Mouse (Mus musculus) intestine, embryonic 15.5 days (tissue): Measurements from ENCODE around the gene Tubgcp5. TPM values are rescaled to one million over a fixed set of nuclear protein-coding genes. Genes with fewer than 3 reads are reported as not detected.

Experiments used
- ATAC-seq: fragments of 200-750 bp; cut with Nextera tagmentation; 2 replicates; pipeline ENCODE4 v1.8.0; 2017; ENCODE audit warnings: moderate TSS enrichment, moderate library complexity
- H3K27ac ChIP-seq: fragments of 300-500 bp; sonication (generic); 2 replicates; pipeline ENCODE4 v1.5.1; 2015; ENCODE audit warnings: mild to moderate bottlenecking, inconsistent platforms
- H3K27me3 ChIP-seq: fragments of 300-500 bp; sonication (generic); replicated peaks from 2 replicates; pipeline ENCODE4 v1.6.1; 2015; ENCODE audit warnings: inconsistent platforms
- H3K36me3 ChIP-seq: fragments of 300-500 bp; sonication (generic); 2 replicates; pipeline ENCODE4 v1.6.1; 2015; ENCODE audit warnings: inconsistent platforms
- H3K4me1 ChIP-seq: fragments of 300-500 bp; sonication (generic); replicated peaks from 2 replicates; pipeline ENCODE4 v1.6.1; 2015; ENCODE audit warnings: inconsistent platforms
- H3K4me2 ChIP-seq: fragments of 300-500 bp; sonication (generic); replicated peaks from 2 replicates; pipeline ENCODE4 v1.6.1; 2015; ENCODE audit warnings: mild to moderate bottlenecking, inconsistent platforms
- H3K4me3 ChIP-seq: fragments of 300-500 bp; sonication (generic); replicated peaks from 2 replicates; pipeline ENCODE4 v1.5.1; 2015; ENCODE audit warnings: inconsistent platforms
- H3K9ac ChIP-seq: fragments of 300-500 bp; sonication (generic); 2 replicates; pipeline ENCODE4 v1.6.1; 2015; ENCODE audit warnings: inconsistent platforms
- H3K9me3 ChIP-seq: fragments of 300-500 bp; sonication (generic); 2 replicates; pipeline ENCODE4 v1.6.1; 2016; ENCODE audit warnings: inconsistent platforms
- WGBS: fragments of 180-500 bp; shearing (Covaris S2); methylation state at CpG from one replicate; pipeline ENCODE4 v1.1.7; 2015; 5-methylcytosine and 5-hydroxymethylcytosine counted together
- polyA plus RNA-seq: library from polyadenylated mRNA; unstranded; fragments of >200 nt; fragmentation: Nextera tagmentation; extraction: Ambion mirVana; gene quantifications from 2 replicates; pipeline ENCODE4 v1.2.1, GENCODE M21; 2015

Tubgcp5 gene
- polyA plus RNA-seq, 1 experiment from 2014 or later = 21.8 TPM

- Histone ChIP-seq H3K4me3 (no peak overlapping the region), H3K27me3 (no peaks in the 10 kb centered on the region), H3K9ac (no peak overlapping the region), H3K4me1 (0 out of 2 replicates have a peak, but pooled peaks cover 2% of the 10 kb centered on the region), H3K27ac (no peak overlapping the region), H3K9me3 (no peaks in the 10 kb centered on the region), H3K4me2 (no peak overlapping the region), H3K36me3 (no peaks in the 10 kb centered on the region)
- WGBS = 69% methylated on average over 2 of the region's 2 CpGs
- ATAC-seq = no peak
These were observed 63.8 kb downstream of the Tubgcp5 start for GRCm38 (mm10) chr7:55857729-55858128.

- no peak overlapping the region for H3K4me3 ChIP-seq
- H3K9me3 ChIP-seq = no peaks in the 10 kb centered on the region
- 68% methylated on average over 3 of the region's 3 CpGs for WGBS
- H3K36me3 ChIP-seq = no peaks in the 10 kb centered on the region
- no peak overlapping the region for H3K9ac ChIP-seq
- no peaks in the 10 kb centered on the region for H3K27me3 ChIP-seq
- H3K4me1 ChIP-seq = 0 out of 2 replicates have a peak, but pooled peaks cover 2% of the 10 kb centered on the region
- ATAC-seq = peak; percentile 24; the same call in 1 of the 2 replicates
- no peak overlapping the region for H3K27ac ChIP-seq
- H3K4me2 ChIP-seq = no peak overlapping the region
These were observed 65.0 kb downstream of the Tubgcp5 start for GRCm38 (mm10) chr7:55858836-55859517.

GRCm38 (mm10) chr7:55859518-55859872 is 65.5 kb downstream of the Tubgcp5 start:
- Histone ChIP-seq H3K27me3 (no peaks in the 10 kb centered on the region), H3K9me3 (no peaks in the 10 kb centered on the region), H3K9ac (no peak overlapping the region), H3K4me1 (0 out of 2 replicates have a peak, but pooled peaks cover 2% of the 10 kb centered on the region), H3K36me3 (no peaks in the 10 kb centered on the region), H3K4me2 (no peak overlapping the region), H3K4me3 (no peak overlapping the region), H3K27ac (no peak overlapping the region)
- ATAC-seq = peak; percentile 62
- 74% methylated on average over 2 of the region's 2 CpGs for WGBS

GRCm38 (mm10) chr7:55859956-55860355 is 66.0 kb downstream of the Tubgcp5 start:
- no peak for ATAC-seq
- no peak overlapping the region for H3K27ac ChIP-seq
- H3K9ac ChIP-seq = no peak overlapping the region
- H3K4me3 ChIP-seq = no peak overlapping the region
- WGBS = 86% methylated on average over 6 of the region's 6 CpGs
- no peaks in the 10 kb centered on the region for H3K9me3 ChIP-seq
- no peaks in the 10 kb centered on the region for H3K27me3 ChIP-seq
- H3K4me2 ChIP-seq = no peak overlapping the region
- H3K4me1 ChIP-seq = 0 out of 2 replicates have a peak, but pooled peaks cover 2% of the 10 kb centered on the region
- H3K36me3 ChIP-seq = no peaks in the 10 kb centered on the region

- Histone ChIP-seq H3K4me3 (no peak overlapping the region), H3K36me3 (no peaks in the 10 kb centered on the region), H3K9ac (no peak overlapping the region), H3K4me1 (0 out of 2 replicates have a peak, but pooled peaks cover 2% of the 10 kb centered on the region), H3K27me3 (no peaks in the 10 kb centered on the region), H3K9me3 (no peaks in the 10 kb centered on the region), H3K27ac (no peak overlapping the region), H3K4me2 (no peak overlapping the region)
- ATAC-seq = no peak
- WGBS = 86% methylated on average over 4 of the region's 4 CpGs
These were observed 67.2 kb downstream of the Tubgcp5 start for GRCm38 (mm10) chr7:55861175-55861574.

GRCm38 (mm10) chr7:55865044-55865443 is 71.1 kb downstream of the Tubgcp5 start:
- no peak overlapping the region for H3K27ac ChIP-seq
- H3K9ac ChIP-seq = no peak overlapping the region
- H3K9me3 ChIP-seq = no peaks in the 10 kb centered on the region
- H3K4me3 ChIP-seq = no peak overlapping the region
- no peak for ATAC-seq
- peaks cover 6% of the 10 kb centered on the region; the same call in 1 of the 2 replicates for H3K4me1 ChIP-seq
- no peaks in the 10 kb centered on the region for H3K27me3 ChIP-seq
- no peaks in the 10 kb centered on the region for H3K36me3 ChIP-seq
- H3K4me2 ChIP-seq = no peak overlapping the region

GRCm38 (mm10) chr7:55865750-55866416 is 71.9 kb downstream of the Tubgcp5 start:
- H3K9me3 ChIP-seq = no peaks in the 10 kb centered on the region
- H3K27ac ChIP-seq = no peak overlapping the region
- H3K4me3 ChIP-seq = no peak overlapping the region
- peaks cover 5% of the 10 kb centered on the region; the same call in 1 of the 2 replicates for H3K4me1 ChIP-seq
- ATAC-seq = no peak
- 72% methylated on average over 8 of the region's 8 CpGs for WGBS
- no peaks in the 10 kb centered on the region for H3K36me3 ChIP-seq
- H3K9ac ChIP-seq = no peak overlapping the region
- no peak overlapping the region for H3K4me2 ChIP-seq
- no peaks in the 10 kb centered on the region for H3K27me3 ChIP-seq

- Histone ChIP-seq H3K9ac (no peak overlapping the region), H3K36me3 (peaks cover 5% of the 10 kb centered on the region), H3K27me3 (no peaks in the 10 kb centered on the region), H3K9me3 (no peaks in the 10 kb centered on the region), H3K4me1 (peaks cover 5% of the 10 kb centered on the region; the same call in 1 of the 2 replicates), H3K4me3 (no peak overlapping the region), H3K4me2 (no peak overlapping the region), H3K27ac (no peak overlapping the region)
- ATAC-seq = no peak
- 84% methylated on average over 7 of the region's 7 CpGs for WGBS
These were observed 74.3 kb downstream of the Tubgcp5 start for GRCm38 (mm10) chr7:55868247-55868646.

- Histone ChIP-seq H3K36me3 (peaks cover 15% of the 10 kb centered on the region), H3K4me1 (peaks cover 5% of the 10 kb centered on the region; the same call in 1 of the 2 replicates), H3K9ac (no peak overlapping the region), H3K27me3 (no peaks in the 10 kb centered on the region), H3K4me3 (no peak overlapping the region), H3K4me2 (no peak overlapping the region), H3K9me3 (no peaks in the 10 kb centered on the region), H3K27ac (no peak overlapping the region)
- 0 out of 2 replicates have a peak, but pooled peaks have one; percentile 23 for ATAC-seq
- WGBS = 77% methylated on average over 3 of the region's 3 CpGs
These were observed 75.3 kb downstream of the Tubgcp5 start for GRCm38 (mm10) chr7:55869220-55869619.

GRCm38 (mm10) chr7:55870340-55871020 is 76.5 kb downstream of the Tubgcp5 start:
- H3K4me3 ChIP-seq = no peak overlapping the region
- no peaks in the 10 kb centered on the region for H3K27me3 ChIP-seq
- no peak overlapping the region for H3K27ac ChIP-seq
- H3K36me3 ChIP-seq = peaks cover 21% of the 10 kb centered on the region
- WGBS = 87% methylated on average over 6 of the region's 6 CpGs
- no peaks in the 10 kb centered on the region for H3K9me3 ChIP-seq
- ATAC-seq = 0 out of 2 replicates have a peak, but pooled peaks have one; percentile 32
- no peak overlapping the region for H3K9ac ChIP-seq
- H3K4me2 ChIP-seq = no peak overlapping the region
- peaks cover 5% of the 10 kb centered on the region; the same call in 1 of the 2 replicates for H3K4me1 ChIP-seq

GRCm38 (mm10) chr7:55871476-55871875 is 77.5 kb downstream of the Tubgcp5 start:
- ATAC-seq = peak; percentile 28; the same call in 1 of the 2 replicates
- Histone ChIP-seq H3K36me3 (peaks cover 25% of the 10 kb centered on the region), H3K4me1 (peaks cover 5% of the 10 kb centered on the region; the same call in 1 of the 2 replicates), H3K9ac (no peak overlapping the region), H3K4me2 (no peak overlapping the region), H3K4me3 (no peak overlapping the region), H3K27ac (no peak overlapping the region), H3K27me3 (no peaks in the 10 kb centered on the region), H3K9me3 (no peaks in the 10 kb centered on the region)
- 82% methylated on average over 5 of the region's 5 CpGs for WGBS

GRCm38 (mm10) chr7:55874703-55875102 is 80.7 kb downstream of the Tubgcp5 start:
- no peak overlapping the region for H3K4me2 ChIP-seq
- ATAC-seq = no peak
- no peak overlapping the region for H3K4me3 ChIP-seq
- H3K9me3 ChIP-seq = no peaks in the 10 kb centered on the region
- H3K9ac ChIP-seq = no peak overlapping the region
- WGBS = 92% methylated on average over 7 of the region's 7 CpGs
- no peaks in the 10 kb centered on the region for H3K27me3 ChIP-seq
- peaks cover 37% of the 10 kb centered on the region for H3K36me3 ChIP-seq
- no peak overlapping the region for H3K27ac ChIP-seq
- no peaks in the 10 kb centered on the region; the same call in 1 of the 2 replicates for H3K4me1 ChIP-seq
